Mouse (Mus musculus) G1E (cell line): ENCODE measurements around the gene Cyp4f16. TPM values are rescaled to one million over a fixed set of nuclear protein-coding genes. Genes with fewer than 3 reads are reported as not detected.

Source experiments
- ATAC-seq: 2 replicates; pipeline ENCODE4 v1.8.0; 2016; ENCODE audit warnings: mild to moderate bottlenecking; ENCODE audit not compliant: insufficient number of reproducible peaks, poor library complexity, low FRiP score, severe bottlenecking; ENCODE audit errors: extremely low read depth
- DNase-seq: peaks from one replicate; pipeline ENCODE4 v3.0.0; 2012; ENCODE audit warnings: low spot score
- H3K27me3 ChIP-seq: 2 replicates; pipeline ENCODE4 v1.6.1; 2012; ENCODE audit warnings: mild to moderate bottlenecking, low read length, inconsistent platforms; ENCODE audit not compliant: insufficient read depth
- H3K36me3 ChIP-seq: replicated peaks from 2 replicates; pipeline ENCODE3; 2012; ENCODE audit warnings: mild to moderate bottlenecking, inconsistent platforms
- H3K4me1 ChIP-seq: 2 replicates; pipeline ENCODE4 v1.6.1; 2012; ENCODE audit warnings: low read depth, low read length, inconsistent platforms, mixed read lengths; ENCODE audit not compliant: insufficient read depth
- H3K4me3 ChIP-seq: 2 replicates; pipeline ENCODE4 v1.5.1; 2012; ENCODE audit warnings: low read depth, mild to moderate bottlenecking, inconsistent platforms, low read length, moderate library complexity, mixed read lengths
- H3K9me3 ChIP-seq: replicated peaks from 2 replicates; pipeline ENCODE4 v1.6.1; 2012; ENCODE audit warnings: inconsistent platforms
- CTCF ChIP-seq: IDR thresholded peaks from 2 replicates; pipeline ENCODE4 v1.5.1; 2012; ENCODE audit warnings: low read depth, low read length, inconsistent platforms, mixed read lengths
- GATA1 ChIP-seq: IDR thresholded peaks from 2 replicates; pipeline ENCODE4 v1.6.1; 2012; ENCODE audit warnings: borderline replicate concordance, low read length, inconsistent platforms, mixed read lengths
- GATA2 ChIP-seq: IDR thresholded peaks from 2 replicates; pipeline ENCODE4 v1.6.1; 2012; ENCODE audit warnings: low read depth, low read length, inconsistent platforms, borderline replicate concordance
- POLR2AphosphoS5 ChIP-seq: IDR thresholded peaks from 2 replicates; pipeline ENCODE4 v1.6.1; 2012; ENCODE audit warnings: low read depth, low read length, inconsistent platforms; ENCODE audit not compliant: insufficient replicate concordance
- TAL1 ChIP-seq: conservative IDR thresholded peaks from 2 replicates; pipeline ENCODE4 v1.6.1; 2012; ENCODE audit warnings: low read depth, low read length, inconsistent platforms, mixed read lengths
- polyA plus RNA-seq: library from polyadenylated mRNA; stranded (reverse); fragments of >175 nt; gene quantifications from 2 replicates; pipeline ENCODE4 v1.2.3, GENCODE M21; 2012
- total RNA-seq, 2 experiments: library from RNA; stranded (forward) in 1 of 2; stranded (reverse) in 1 of 2; fragments of 200-1000 nt in 1 of 2; fragments of >200 nt in 1 of 2; fragmentation: Nextera tagmentation in 1 of 2; gene quantifications; 2 replicates each; pipeline ENCODE4 v1.2.3; 2014 to 2017

The Cyp4f16 gene
- total and polyA plus RNA-seq, 3 experiments, result 1.1 TPM; not detected in 2

GRCm38 (mm10) chr17:32505851-32506728 lies 30.3 kb upstream of the Cyp4f16 start, which contains the start of gene Cyp4f17:
Gene Cyp4f17, plus strand, starts transcription at chr17:32506050.
- H3K27me3 ChIP-seq, result peaks cover 15% of the 10 kb centered on the region
- ATAC-seq (no peak), DNase-seq (no peak)
- no peaks in the 10 kb centered on the region for H3K9me3 ChIP-seq
- H3K4me3 ChIP-seq, result no peak within 1 kb of the TSS; the same call in 1 of the 2 replicates
- peaks cover 5% of the 10 kb centered on the region; the same call in 1 of the 2 replicates for H3K4me1 ChIP-seq
- no peak for TF ChIP-seq POLR2AphosphoS5
- no peak for TF ChIP-seq GATA2
- TF ChIP-seq TAL1, result no peak
- TF ChIP-seq GATA1, result no peak
- no peak for TF ChIP-seq CTCF
- no peaks in the 10 kb centered on the region for H3K36me3 ChIP-seq

- Histone ChIP-seq H3K36me3 (no peaks in the 10 kb centered on the region), H3K27me3 (peaks cover 15% of the 10 kb centered on the region), H3K4me1 (peaks cover 5% of the 10 kb centered on the region; the same call in 1 of the 2 replicates), H3K4me3 (no peak overlapping the region), H3K9me3 (no peaks in the 10 kb centered on the region)
- no peak for DNase-seq
- TF ChIP-seq CTCF (no peak), GATA2 (no peak), POLR2AphosphoS5 (no peak), GATA1 (no peak), TAL1 (no peak)
- no peak for ATAC-seq
Observed at GRCm38 (mm10) chr17:32506729-32507245, 29.6 kb upstream of the Cyp4f16 start.

DNA sequence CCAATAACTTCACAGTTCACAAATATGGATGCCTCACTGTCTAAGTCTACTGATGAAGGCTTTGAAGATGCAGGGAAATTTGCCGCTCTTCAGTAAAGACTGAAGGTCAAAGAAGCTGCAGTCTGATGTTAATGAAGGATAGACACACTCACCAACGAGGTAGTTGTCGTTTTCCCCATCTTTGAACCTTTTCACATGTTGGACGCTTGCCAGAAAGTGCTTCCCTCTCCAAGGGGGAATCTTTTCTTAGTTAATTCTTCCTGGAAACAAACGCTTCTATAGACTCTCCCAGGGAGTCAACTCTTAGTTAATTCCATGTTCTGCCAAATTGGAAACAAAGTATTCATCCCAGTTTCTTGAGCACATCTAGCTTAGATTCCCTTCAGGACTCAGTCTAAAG lies 20.2 kb upstream of the Cyp4f16 start:
- Histone ChIP-seq H3K4me3 (no peak overlapping the region), H3K36me3 (no peaks in the 10 kb centered on the region), H3K4me1 (no peaks in the 10 kb centered on the region), H3K27me3 (no peaks in the 10 kb centered on the region), H3K9me3 (no peaks in the 10 kb centered on the region)
- DNase-seq (no peak), ATAC-seq (no peak)
- TF ChIP-seq CTCF (no peak), GATA1 (no peak), TAL1 (no peak)

DNA sequence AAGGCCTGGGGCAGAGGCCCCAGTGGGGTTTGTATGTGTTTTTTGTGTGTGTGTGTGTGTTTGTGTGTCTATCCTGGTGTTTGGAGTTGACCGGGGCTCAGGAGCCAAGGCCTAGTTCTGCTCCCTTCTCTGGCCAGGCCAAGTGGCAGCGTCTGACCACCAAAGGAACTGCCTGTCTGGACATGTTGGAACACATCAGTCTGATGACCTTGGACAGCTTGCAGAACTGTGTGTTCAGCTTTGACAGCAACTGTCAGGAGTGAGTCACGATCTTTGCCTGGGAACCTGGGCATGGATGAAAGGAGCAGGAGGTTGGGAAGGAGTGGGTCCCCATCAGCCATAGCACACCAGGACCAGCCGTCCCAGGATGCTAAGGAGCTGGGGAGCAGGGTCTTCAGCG lies 14.4 kb upstream of the Cyp4f16 start:
- H3K9me3 ChIP-seq, result no peaks in the 10 kb centered on the region
- TF ChIP-seq POLR2AphosphoS5, result no peak
- DNase-seq, result no peak
- no peaks in the 10 kb centered on the region for H3K4me1 ChIP-seq
- H3K4me3 ChIP-seq, result no peak overlapping the region
- H3K27me3 ChIP-seq, result peaks cover 4% of the 10 kb centered on the region
- ATAC-seq, result no peak
- H3K36me3 ChIP-seq, result no peaks in the 10 kb centered on the region

GRCm38 (mm10) chr17:32522386-32522785 lies 14.0 kb upstream of the Cyp4f16 start:
- H3K27me3 ChIP-seq, result peaks cover 4% of the 10 kb centered on the region
- DNase-seq, result no peak
- H3K4me3 ChIP-seq, result no peak overlapping the region
- H3K36me3 ChIP-seq, result no peaks in the 10 kb centered on the region
- no peak for TF ChIP-seq TAL1
- no peak for TF ChIP-seq CTCF
- no peak for TF ChIP-seq GATA2
- no peak for TF ChIP-seq GATA1
- no peak for TF ChIP-seq POLR2AphosphoS5
- no peaks in the 10 kb centered on the region for H3K4me1 ChIP-seq
- no peak for ATAC-seq
- H3K9me3 ChIP-seq, result no peaks in the 10 kb centered on the region

DNA sequence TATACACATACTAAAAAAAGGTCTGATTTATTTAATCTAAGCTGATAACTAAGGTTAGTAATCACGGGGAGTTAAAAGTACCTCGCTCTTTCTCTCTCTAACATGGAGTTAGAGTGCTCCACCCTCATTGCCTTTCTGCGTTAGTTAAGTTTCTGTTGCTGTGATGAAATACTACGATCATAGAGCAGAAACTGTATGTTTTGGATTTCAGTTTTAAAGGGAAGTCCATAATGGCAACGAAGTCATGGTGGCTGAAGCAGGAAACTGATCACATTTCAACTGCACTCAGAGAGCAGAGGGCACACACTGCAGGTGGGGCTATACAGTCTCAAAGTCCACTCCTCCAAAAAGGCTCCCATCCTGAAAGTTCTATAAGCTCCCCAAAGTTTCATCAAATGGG lies 13.5 kb upstream of the Cyp4f16 start:
- Histone ChIP-seq H3K36me3 (no peaks in the 10 kb centered on the region), H3K27me3 (peaks cover 4% of the 10 kb centered on the region), H3K4me1 (no peaks in the 10 kb centered on the region), H3K9me3 (no peaks in the 10 kb centered on the region), H3K4me3 (no peak overlapping the region)
- ATAC-seq, result no peak
- DNase-seq, result no peak
- TF ChIP-seq TAL1 (no peak), GATA1 (no peak), POLR2AphosphoS5 (no peak), GATA2 (no peak), CTCF (no peak)
